Mouse (Mus musculus) thymus, postnatal 14 days (tissue): ENCODE data around the gene Capn11.
"Not testable (repeated sequence)": the region's sequence is repeated elsewhere in the genome, so short reads cannot be mapped to it uniquely, and the experiment has no call there.

Experiments used
- DNase-seq: peaks from one replicate; pipeline ENCODE4 v3.0.0; 2021

The Capn11 gene

DNA sequence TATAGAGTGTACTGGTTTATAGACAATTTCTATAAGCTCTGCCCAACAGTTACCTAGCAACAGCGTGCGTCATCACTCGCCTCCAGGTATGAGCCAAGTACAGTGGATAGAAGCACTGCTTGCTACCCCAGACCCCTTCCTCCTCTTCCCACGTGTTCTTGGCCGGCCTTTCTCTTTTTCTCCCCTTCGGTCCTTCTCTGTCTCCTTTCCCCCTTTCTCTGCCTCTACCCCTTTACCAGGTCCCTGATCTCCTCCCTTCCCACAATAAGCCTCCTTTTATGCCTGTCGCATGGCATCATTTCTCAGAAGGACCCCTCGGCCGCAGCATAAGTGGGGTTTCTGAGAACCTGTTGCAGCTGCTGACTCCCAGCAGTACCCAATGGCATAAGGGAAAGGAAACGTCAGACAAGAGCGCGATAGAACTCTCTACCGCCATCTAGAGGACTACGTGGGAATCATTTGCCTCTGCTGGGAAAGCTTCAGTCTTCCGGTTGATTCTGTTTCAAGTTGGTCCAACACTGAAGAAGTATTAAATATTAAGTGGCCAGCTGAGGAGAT lies 32.5 kb downstream of the Capn11 start:
- peak; percentile 83 for DNase-seq

- DNase-seq = not testable (repeated sequence)
Observed at GRCm38 (mm10) chr17:45623425-45623824, 35.7 kb downstream of the Capn11 start.

DNA sequence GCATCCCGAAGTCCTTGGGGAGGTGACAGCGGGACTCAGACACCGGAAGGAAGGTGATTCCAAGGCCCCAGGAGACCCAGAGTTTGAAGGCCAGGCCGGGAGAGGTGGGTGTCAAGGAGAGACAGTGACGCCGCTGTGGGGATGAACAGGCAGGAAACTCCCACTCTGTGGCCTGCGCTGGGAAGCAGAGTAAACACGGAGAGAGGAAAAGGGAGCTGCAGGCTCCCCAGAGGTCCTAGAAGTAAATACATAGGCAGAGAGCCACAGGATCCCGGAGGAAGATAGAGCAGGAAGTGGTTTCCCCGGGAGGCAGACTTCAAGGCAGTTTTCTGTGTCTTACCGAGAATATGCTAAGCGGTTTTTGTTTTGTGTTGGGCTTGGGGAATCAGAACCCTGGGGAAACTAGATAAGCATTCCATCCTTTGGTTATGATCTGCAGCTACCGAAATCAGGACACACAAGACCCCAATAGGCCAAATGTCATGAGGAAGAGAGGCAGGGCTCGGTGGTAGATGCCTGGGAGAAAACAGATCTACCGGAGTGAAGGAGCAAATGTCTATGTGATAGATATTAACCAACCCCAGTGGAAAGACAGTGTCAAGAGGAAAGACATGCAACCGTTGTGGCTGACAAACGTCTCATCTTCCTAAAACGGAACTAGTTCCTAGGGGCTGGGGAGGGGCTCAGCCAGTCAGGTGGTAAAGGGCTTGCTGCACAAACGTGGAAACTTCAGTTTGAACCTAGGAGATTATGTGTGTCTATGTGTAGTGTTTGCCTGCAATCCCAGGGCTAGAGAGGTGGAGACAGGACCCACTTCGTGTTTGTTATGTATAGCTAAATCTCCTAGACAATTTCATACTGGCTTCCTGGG lies 39.5 kb downstream of the Capn11 start:
- peak; percentile 71 for DNase-seq

DNA sequence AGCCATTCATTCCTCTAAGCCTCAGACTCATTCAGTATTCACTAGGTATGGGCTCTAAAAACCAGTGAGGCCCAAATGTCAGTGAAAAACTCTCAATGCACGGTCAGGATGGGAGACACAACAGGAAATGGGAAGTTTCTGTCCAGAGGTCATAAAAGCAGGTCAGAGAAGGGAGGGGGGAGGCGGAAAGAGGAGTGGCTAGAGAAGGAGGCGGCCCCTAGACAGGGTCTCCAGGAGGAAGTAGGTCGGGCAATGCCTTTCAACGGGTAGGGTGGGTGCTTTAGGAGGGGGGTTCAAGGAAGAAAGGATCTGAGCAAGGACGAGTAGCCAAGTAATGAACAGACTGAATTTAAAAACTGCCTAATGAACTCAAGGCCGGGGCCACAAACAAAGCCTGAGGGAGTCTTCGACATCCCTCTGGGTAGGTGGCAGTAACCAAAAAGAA lies 40.2 kb downstream of the Capn11 start:
- DNase-seq = peak; percentile 82

GRCm38 (mm10) chr17:45617655-45618054 lies 41.5 kb downstream of the Capn11 start:
- DNase-seq = no peak

GRCm38 (mm10) chr17:45616679-45617078 lies 42.4 kb downstream of the Capn11 start:
- no peak for DNase-seq

GRCm38 (mm10) chr17:45616046-45616650 lies 43.0 kb downstream of the Capn11 start:
- no peak for DNase-seq

DNA sequence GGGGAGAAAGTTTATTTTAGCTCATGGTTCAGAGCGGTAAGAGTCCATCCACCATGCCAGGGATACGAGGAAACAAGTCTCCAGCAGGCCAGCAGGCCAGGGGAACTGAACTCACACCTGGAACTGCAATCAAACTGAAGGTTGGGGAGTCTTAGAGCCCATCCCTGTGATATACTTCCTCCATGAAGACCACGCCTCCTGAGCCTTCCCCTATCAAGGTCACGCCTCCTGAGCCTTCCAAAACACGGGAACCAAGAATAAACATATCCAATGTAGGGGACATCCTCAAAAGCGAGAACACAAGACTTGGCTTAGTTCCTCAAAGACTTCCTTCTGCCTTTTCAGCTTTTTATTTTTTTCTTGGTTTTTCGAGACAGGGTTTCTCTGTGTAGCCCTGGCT lies 46.2 kb downstream of the Capn11 start:
- DNase-seq = no peak

DNA sequence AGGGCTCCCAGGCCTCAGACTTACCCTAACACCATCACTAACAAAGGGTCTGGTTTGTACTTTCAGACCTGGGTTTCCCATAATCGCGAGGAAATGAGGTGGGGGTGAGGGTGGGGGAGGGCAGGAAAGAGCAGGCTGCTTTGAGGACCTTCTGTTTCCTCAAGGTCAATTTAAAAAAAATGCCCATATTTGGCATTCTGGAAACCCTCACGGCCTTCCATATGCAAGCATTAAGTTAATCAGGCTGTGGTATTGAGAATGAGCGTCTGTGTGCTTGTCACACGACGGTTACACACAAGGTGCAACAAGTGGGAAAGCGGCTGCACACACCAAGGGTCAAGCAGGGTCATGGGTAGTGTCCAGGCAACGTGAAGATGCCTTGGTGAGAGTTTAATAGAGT lies 47.1 kb downstream of the Capn11 start:
- no peak for DNase-seq

GRCm38 (mm10) chr17:45610144-45610866 lies 48.8 kb downstream of the Capn11 start:
- no peak for DNase-seq

- no peak for DNase-seq
Observed at GRCm38 (mm10) chr17:45608396-45608795, 50.7 kb downstream of the Capn11 start.

- no peak for DNase-seq
Observed at GRCm38 (mm10) chr17:45606992-45607879, 51.9 kb downstream of the Capn11 start.

GRCm38 (mm10) chr17:45602984-45603383 lies 56.1 kb downstream of the Capn11 start:
- no peak for DNase-seq

DNA sequence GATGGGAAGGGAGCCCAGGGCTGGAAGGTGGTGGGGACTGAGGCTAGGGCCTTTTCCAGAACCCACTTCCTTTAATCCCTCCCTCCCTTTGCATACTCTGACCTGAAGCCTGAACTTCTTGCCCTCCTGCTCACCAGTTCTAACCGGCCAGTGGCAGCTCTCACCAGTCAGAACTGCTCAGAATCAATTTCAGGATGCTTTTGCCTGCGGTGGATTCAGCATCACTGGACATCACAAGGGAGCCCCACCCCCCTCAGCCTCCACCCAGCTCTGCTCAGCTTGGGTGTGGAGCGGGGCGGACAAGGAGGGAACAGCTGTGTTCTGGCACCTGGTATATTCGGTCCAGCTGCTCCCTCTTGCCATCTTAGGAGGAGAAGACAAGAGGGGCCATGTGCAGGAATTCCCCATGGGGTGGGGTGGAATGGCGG lies 57.2 kb downstream of the Capn11 start, which contains the start of gene Mymx:
Mymx (minus strand) TSS at position 226 of the 428 bp plus-strand sequence.
- DNase-seq = no peak

GRCm38 (mm10) chr17:45601325-45601724 lies 57.8 kb downstream of the Capn11 start:
- no peak for DNase-seq

GRCm38 (mm10) chr17:45600267-45600666 lies 58.9 kb downstream of the Capn11 start:
- no peak for DNase-seq

DNA sequence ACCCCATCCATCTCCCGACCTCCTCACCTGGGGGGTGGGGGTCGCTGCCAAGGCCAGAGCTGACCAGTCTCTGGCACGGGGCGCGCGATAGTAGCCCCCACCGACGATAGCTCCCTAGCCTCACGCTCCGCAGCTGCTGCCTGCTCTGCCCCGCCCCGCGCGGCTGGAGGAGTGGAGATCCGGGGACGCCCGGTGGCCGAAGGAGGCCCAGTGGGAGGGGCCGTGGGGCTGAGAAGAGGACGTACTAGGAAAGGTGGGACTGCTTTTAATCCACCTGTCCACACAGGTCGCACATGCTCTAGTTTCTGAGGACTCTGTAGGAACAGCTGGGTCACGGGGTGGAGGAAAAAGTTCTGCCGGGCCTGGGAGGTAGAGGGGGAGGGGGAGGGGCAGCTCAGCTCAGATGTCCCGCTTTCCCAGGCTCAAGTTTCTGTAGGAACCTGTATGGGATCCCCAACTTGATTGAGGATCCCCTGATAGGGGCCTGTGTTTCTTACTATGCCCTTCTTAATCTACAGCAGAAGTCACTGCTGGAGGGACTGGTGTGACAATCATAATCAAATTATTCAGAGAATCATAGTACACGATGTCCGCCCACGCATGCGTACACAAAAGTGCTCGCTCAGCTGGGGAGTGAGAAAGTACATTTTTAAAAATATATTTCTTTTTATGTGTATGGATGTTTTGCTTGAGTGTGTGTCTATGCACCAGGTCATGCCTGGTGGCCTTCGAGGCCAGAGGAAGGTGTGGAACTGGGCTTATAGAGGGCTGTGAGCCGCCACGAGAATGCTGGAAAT lies 59.5 kb downstream of the Capn11 start, which contains the start of gene Slc29a1:
Slc29a1 (minus strand) TSS at position 161 of the 797 bp plus-strand sequence.
- peak; percentile 33 for DNase-seq

- DNase-seq = no peak
Observed at GRCm38 (mm10) chr17:45598891-45599290, 60.2 kb downstream of the Capn11 start.

DNA sequence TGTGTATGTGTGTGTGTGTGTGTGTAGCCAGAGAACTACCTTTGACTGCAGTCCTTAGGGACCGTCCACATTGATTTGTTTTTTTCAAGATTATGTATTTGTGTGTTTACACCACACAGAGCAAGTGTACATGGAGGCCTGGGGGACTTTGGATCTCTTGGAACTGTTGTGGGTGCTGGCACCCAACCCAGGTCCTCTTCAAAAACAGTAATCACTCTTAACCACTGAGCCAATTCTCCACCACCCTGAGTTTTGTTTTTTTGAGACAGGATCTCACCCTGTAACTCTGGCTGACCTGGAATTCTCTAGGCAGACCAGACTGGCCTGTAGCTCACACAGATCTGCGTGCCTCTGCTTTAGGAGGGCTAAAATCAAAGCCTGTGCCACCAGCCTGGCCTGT lies 60.7 kb downstream of the Capn11 start:
- no peak for DNase-seq

DNA sequence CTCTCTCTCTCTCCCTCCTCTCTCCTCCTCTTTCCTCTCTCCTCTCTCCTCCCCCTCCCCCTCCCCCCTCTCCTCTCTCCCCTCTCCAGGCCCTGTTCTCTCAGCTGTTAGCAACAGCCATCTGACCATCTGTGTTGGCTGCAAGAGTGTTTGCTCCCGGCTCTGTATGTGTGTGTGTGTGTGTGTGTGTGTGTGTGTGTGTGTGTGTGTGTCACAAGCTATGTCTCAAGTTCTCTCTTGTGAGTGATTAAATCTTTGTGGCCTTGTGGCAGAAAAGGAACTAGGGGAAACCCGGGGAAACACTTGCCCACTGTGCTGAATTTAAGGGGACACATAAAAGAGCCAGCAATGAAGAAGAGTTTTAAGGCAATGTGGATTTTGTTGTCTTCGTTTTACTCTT lies 61.3 kb downstream of the Capn11 start:
- DNase-seq = no peak
